11 mouse cellular contexts compared by ENCODE assay signal in the genomic region with DNA sequence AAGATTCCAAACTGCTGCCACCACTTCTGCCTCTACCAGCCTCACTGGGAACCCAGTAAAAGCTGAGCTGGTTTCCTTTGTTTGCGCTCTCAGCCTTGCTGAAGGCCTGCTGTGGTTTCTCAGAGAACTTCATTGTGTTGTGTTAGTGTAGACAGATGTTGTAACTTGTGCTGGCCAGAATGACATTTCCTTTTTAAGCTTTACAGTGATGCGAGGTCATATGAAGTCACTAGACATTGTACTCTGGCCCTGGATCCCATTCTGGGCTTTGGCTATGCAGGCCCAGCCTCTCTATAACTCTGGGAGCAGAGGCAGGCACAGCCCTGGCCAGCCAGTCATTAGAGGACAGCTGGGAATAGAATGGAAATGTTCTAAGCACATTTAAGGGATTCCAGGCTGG.
DNase-seq lines count a peak whose midpoint lies in the region; ATAC-seq lines count a peak whose summit lies in the region.
"Had no signal": no experiment of that assay in that cellular context is flagged by ENCODE, and none has a peak within 500 bp of the region (broad histone marks: within the 10 kb centered on the region; RNA-seq: fewer than 3 reads in every experiment).

No protein-coding gene starts in this region.

- H3K4me3 ChIP-seq in hindbrain, embryonic 12.5 days, result no peak overlapping the region
- no peak overlapping the region for H3K4me3 ChIP-seq in hindbrain, embryonic 14.5 days (replicated peaks; ENCODE audit: low read length)
- H3K4me3 ChIP-seq in brown adipose tissue, adult 24 weeks (ENCODE audit: insufficient read depth, low read depth, low read length), result no peak overlapping the region
- no peak overlapping the region for H3K4me3 ChIP-seq in limb, embryonic 13.5 days
- no peak overlapping the region for H3K4me3 ChIP-seq in midbrain, embryonic 16.5 days (ENCODE audit: low read depth, low read length)
- H3K4me3 ChIP-seq: midbrain, embryonic 10.5 days had no signal

- peaks cover 16% of the 10 kb centered on the region for H3K4me1 ChIP-seq in hindbrain, embryonic 12.5 days
- H3K4me1 ChIP-seq in hindbrain, embryonic 14.5 days (replicated peaks; ENCODE audit: control insufficient read depth, insufficient read depth, low read length), result peaks cover 17% of the 10 kb centered on the region
- H3K4me1 ChIP-seq in brown adipose tissue, adult 24 weeks (ENCODE audit: control insufficient read depth, insufficient read depth, insufficient read length, low read length), result peaks cover 17% of the 10 kb centered on the region
- H3K4me1 ChIP-seq in limb, embryonic 13.5 days, result peaks cover 34% of the 10 kb centered on the region
- H3K4me1 ChIP-seq in midbrain, embryonic 16.5 days (ENCODE audit: control insufficient read depth, insufficient read depth, low read length), result peaks cover 20% of the 10 kb centered on the region

- WGBS in hindbrain, embryonic 12.5 days, result 81% methylated on average over 2 of the region's 2 CpGs
- WGBS in hindbrain, embryonic 14.5 days, result 84% methylated on average over 2 of the region's 2 CpGs
- 71% methylated on average over 2 of the region's 2 CpGs for WGBS in limb, embryonic 13.5 days
- 67% methylated on average over 2 of the region's 2 CpGs for whole genome bisulfite sequencing in midbrain, embryonic 16.5 days

- H3K9me3 ChIP-seq in hindbrain, embryonic 12.5 days (replicated peaks), result no peaks in the 10 kb centered on the region
- H3K9me3 ChIP-seq in hindbrain, embryonic 14.5 days (ENCODE audit: control insufficient read depth, low read length), result no peaks in the 10 kb centered on the region
- H3K9me3 ChIP-seq in limb, embryonic 13.5 days, result no peaks in the 10 kb centered on the region
- H3K9me3 ChIP-seq in midbrain, embryonic 16.5 days (replicated peaks; ENCODE audit: control insufficient read depth, low read length, poor library complexity, severe bottlenecking), result no peaks in the 10 kb centered on the region
- H3K9me3 ChIP-seq: midbrain, embryonic 10.5 days had no signal

- no peak for DNase-seq in hindbrain, embryonic 14.5 days (ENCODE audit: low spot score)
- no peak for DNase-seq in left cerebral cortex, adult 8-10 months (ENCODE audit: low spot score in 2 of 2)
- DNase-seq: cerebellum, adult 2 months; kidney, postnatal 36 days had no signal

- 0 out of 2 replicates have a peak overlapping the region, but pooled peaks have one; percentile 8 for H3K27ac ChIP-seq in hindbrain, embryonic 12.5 days
- no peak overlapping the region for H3K27ac ChIP-seq in hindbrain, embryonic 14.5 days
- H3K27ac ChIP-seq in brown adipose tissue, adult 24 weeks (replicated peaks; ENCODE audit: low read depth, low read length), result peak overlapping the region; percentile 32
- H3K27ac ChIP-seq in limb, embryonic 13.5 days, result peak overlapping the region; percentile 76
- no peak overlapping the region for H3K27ac ChIP-seq in midbrain, embryonic 16.5 days (ENCODE audit: low read length)
- H3K27ac ChIP-seq: midbrain, embryonic 10.5 days had no signal

- H3K36me3 ChIP-seq in hindbrain, embryonic 12.5 days, result no peaks in the 10 kb centered on the region
- H3K36me3 ChIP-seq in hindbrain, embryonic 14.5 days (replicated peaks; ENCODE audit: control insufficient read depth, insufficient read depth), result no peaks in the 10 kb centered on the region
- no peaks in the 10 kb centered on the region for H3K36me3 ChIP-seq in limb, embryonic 13.5 days
- H3K36me3 ChIP-seq in midbrain, embryonic 16.5 days (ENCODE audit: control insufficient read depth, insufficient read depth, low read length), result no peaks in the 10 kb centered on the region
- H3K36me3 ChIP-seq: midbrain, embryonic 10.5 days had no signal

- ATAC-seq in hindbrain, embryonic 12.5 days (ENCODE audit: low FRiP score), result no peak
- no peak for ATAC-seq in hindbrain, embryonic 14.5 days (ENCODE audit: low FRiP score)
- ATAC-seq in granulocyte monocyte progenitor cell, adult 5-6 weeks (replicated peaks; ENCODE audit: poor library complexity, severe bottlenecking), result peak; percentile 66
- no peak for ATAC-seq in limb, embryonic 13.5 days (ENCODE audit: low FRiP score, low read depth)
- no peak for ATAC-seq in erythroblast, adult 5-6 weeks (replicated peaks; ENCODE audit: low FRiP score, poor library complexity, severe bottlenecking)
- ATAC-seq in midbrain, embryonic 16.5 days, result no peak

- no peak overlapping the region for H3K9ac ChIP-seq in hindbrain, embryonic 12.5 days
- no peak overlapping the region for H3K9ac ChIP-seq in hindbrain, embryonic 14.5 days
- H3K9ac ChIP-seq in limb, embryonic 13.5 days, result no peak overlapping the region
- no peak overlapping the region for H3K9ac ChIP-seq in midbrain, embryonic 16.5 days (ENCODE audit: low read depth, low read length)

- no peaks in the 10 kb centered on the region for H3K27me3 ChIP-seq in hindbrain, embryonic 12.5 days
- no peaks in the 10 kb centered on the region for H3K27me3 ChIP-seq in hindbrain, embryonic 14.5 days (ENCODE audit: control insufficient read depth, insufficient read depth, low read length)
- H3K27me3 ChIP-seq in limb, embryonic 13.5 days, result no peaks in the 10 kb centered on the region
- H3K27me3 ChIP-seq in midbrain, embryonic 16.5 days (ENCODE audit: control insufficient read depth, insufficient read depth, low read depth, low read length), result no peaks in the 10 kb centered on the region

- H3K4me2 ChIP-seq in hindbrain, embryonic 12.5 days (replicated peaks), result no peak overlapping the region
- no peak overlapping the region for H3K4me2 ChIP-seq in hindbrain, embryonic 14.5 days (replicated peaks)
- no peak overlapping the region for H3K4me2 ChIP-seq in limb, embryonic 13.5 days (replicated peaks)
- H3K4me2 ChIP-seq in midbrain, embryonic 16.5 days (ENCODE audit: low read length), result no peak overlapping the region

Comparison
In these comparisons a context has a peak if more than half of its experiments do, and no peak if none do; other contexts are left out.
1. H3K27ac ChIP-seq: peak in hindbrain, embryonic 12.5 days (single experiment), brown adipose tissue, adult 24 weeks (single experiment) and limb, embryonic 13.5 days (single experiment); none in hindbrain, embryonic 14.5 days (single experiment) and midbrain, embryonic 16.5 days (single experiment).